Mouse (Mus musculus): ENCODE measurements around the gene Nrsn2.

Nrsn2 gene

DNA sequence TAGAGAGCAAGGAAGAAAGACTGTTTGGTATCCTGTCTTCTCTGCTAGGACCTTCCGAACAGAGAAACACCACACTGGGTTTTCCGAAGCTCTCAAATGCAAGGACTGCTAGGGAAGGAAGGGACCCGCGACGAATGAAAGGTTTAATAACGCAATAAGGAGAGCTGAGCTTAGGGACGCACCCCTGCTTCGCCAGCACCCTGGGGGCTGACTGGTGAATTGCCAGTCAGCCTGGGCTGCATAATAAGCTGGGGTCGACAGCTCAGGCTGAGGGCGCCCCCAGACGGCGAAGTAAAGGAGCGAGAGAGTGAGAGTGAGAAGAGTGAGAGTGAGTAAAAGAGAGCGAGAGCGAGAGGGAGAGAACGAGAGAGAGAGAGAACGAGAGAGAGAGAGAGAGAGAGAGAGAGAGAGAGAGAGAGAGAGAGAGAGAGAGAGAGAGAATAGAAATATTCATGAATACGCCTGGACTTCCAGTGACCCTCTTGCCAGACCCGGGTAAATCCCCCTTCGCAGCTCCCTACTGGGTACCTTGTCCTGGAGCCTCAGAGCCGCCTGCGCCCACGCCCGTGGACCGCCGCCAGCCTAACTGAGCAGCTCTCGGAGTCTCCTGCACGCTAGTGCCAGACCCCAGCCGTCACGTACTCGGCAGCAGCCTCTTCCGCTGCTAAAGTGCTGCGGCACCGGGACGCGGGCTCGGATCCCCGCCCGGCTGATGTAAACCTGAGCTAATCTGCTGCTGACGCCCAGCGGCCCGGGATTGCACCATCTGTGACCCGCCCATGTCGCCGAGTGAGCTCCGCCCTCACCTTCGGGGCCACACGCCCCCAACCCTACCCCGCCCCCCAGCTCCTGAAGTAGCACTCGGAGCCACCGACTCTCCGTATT, 32.9 kb downstream of the Nrsn2 start, which contains the start of gene Trib3:
TSS of gene Trib3 (minus strand) at position 704 of the 885 bp plus-strand sequence.
- no peak for DNase-seq (ENCODE audit: low spot score)

DNA sequence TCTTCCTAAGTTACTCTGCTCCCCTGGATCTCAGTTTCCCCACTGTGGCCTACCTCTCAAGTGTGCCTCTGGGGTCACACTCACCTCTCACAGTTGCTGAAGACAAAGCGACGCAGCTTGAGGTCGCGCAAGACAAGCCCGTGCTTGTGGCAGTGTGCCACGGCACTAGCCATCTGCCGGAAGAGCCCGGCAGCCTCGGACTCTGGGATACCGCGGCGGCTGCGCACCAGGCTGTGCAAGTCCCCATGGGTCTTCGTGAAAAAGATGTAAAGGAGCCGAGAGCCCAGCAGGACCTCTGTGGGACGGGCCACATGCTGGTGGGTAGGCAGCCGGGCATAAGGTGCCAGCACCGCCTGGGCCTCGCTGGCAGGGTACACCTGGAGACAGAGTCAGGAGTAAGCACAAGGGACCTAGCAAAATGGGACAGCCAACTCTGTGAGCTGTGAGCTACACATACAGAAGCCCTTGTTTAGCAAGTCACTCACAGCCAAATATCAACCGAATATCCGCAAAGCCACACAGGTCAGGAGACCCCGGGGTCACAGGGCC, 36.7 kb downstream of the Nrsn2 start:
- DNase-seq (ENCODE audit: low spot score) = no peak

DNA sequence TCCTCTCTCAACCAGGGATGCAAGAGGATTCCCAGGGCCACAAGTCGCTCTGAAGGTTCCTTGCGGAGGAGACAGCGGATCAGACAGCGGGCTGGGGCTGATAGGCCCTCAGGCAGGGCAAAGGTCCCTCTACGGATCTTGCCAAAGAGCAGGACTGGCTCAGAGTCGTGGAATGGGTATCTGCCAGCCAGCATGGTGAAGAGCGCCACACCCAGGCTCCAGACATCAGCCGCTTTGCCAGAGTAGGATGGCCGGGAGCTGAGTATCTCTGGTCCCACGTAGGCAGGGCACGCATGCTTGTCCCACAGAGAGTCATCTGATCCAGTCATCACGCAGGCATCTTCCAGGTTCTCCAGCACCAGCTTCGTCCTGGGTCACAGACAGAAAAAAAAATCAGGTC, 38.1 kb downstream of the Nrsn2 start:
- no peak for DNase-seq (ENCODE audit: low spot score)

DNA sequence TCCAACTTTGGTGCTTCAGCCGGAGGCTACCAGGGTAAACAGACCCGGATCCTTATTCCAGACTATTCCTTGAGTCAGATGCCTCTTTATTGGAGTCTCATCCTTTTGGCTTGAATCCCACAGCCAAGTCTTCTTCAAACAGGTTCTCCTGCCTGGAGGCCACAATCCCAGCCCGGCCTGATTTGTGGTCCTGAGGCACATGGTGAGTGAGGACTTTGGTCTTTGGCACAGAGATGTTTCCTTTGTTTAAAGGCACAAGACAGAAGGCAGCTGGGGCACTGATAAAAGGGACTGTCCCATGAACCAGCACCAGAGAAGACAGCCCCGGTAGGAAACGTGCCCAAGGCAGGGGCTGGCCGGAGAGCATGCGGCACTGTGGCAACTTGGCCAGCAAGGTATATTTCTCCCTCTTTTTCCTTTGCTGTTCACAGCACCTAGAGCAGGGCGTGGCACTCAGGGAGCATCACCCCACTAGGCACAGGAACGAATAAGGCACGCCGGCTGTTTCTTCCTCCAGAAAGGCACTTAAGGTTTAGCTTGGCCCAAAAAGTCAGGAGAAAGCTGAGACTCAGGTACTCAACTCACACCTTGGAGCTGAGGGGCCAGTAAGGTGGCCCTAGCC, 38.7 kb downstream of the Nrsn2 start:
- no peak for DNase-seq (ENCODE audit: low spot score)

DNA sequence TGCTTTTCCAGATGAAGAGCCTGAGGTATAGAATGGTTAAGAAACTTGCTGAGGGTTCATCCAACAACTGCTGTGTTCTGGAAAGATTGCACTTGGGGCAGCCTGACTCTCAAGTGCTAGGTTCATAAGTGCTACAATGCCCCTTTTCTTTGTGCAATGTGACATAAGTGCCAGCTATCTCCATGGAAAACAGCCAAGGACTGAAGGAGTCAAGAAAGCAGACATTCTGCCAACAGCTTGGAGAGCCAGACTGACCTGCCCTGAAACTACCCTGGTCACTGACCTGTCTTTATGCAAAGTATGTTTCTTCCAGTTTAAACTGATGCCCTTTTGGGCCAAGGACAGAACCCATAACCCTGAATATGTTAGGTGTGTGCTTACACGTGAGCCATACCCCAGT, 39.6 kb downstream of the Nrsn2 start:
- DNase-seq (ENCODE audit: low spot score) = no peak

DNA sequence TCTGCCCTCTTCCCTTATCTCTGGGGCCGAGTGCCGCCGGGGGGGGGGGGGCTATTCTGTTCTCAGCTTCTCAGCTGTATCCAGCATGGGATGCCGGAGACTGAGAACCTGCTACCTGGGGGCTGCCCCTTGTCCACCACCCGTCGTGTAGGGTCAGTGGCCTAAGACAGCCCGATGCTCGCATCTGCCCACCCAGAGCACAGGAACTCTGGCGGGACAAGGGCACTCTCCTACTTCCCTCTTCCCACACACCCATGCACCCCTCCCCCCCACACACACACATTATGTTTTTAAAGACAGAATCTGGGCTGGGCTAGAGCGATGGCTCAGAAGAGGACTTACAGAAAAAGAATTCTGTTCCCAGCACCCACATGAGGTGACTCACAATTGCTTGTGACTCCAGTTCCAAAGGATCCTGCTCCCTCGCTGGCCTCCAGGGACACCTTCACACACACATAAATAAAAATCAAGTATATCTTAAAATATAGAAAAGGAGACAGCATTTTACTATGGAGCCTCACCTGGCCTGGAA, 41.1 kb downstream of the Nrsn2 start:
- no peak for DNase-seq (ENCODE audit: low spot score)

DNA sequence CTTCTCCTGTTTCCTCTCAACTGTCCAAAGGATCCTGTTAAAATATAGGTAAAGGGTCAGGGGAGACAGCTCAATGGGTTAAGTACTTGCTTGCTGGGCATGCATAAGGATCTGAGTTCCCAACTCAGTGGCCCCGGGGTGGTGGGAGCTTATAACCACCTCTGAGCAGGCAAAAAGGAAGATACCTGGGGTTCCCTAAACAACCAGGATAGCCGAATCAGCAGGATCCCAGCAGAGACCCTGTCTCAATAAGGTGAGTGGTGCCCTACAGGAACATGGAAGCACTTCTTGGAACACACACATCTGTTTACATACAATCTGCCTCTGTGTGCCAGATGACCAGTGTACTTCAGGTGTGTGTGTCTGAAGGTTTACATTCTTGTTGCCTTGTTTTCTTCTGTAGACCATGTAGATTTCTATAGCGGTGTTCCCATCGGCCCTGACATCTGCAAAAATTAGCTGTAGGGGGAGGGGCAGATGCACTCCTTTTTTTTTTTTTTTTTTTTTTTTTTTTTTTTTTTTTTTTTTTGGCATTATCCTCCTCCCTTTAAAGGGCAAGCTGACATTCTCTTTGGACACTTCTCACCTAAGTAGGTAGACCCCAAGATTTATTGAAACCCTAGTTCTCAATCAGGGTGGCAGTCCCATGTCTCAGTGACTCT, 43.0 kb downstream of the Nrsn2 start:
- no peak for DNase-seq (ENCODE audit: low spot score)

DNA sequence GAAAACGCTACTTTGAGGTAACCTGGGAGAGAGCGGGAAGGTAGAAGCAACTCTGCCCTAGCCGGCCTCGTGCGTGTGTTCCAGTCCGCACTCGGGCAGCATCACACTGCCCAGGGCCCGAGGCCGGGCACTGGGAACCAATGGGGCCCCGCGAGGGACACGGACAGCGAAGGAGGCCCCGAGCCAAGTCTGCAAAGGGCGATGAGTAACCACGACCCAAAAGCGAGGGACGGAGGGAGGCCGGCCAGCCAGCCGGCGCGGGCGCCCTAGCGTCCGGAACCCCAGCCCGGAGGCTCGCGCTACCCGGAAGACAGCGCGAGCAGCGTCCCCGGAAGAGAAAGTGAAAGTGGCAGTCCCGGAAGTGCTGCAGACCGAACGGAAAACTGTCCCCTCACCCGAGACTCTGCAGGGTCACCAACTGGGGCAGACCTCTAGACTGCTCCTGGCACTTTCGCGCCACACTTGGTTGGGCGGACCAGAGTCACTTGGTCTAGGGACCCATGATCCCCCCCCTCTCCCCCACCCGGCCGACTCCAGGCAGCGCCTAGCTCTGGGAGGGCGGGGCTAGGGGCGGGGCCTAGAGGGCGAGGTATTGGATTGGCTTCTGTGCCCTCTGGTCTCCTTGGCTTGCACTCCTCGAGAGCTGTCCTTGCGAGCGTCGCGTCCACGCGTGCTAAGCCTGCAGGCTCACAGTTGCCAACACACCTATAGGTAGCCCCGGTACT, 44.2 kb downstream of the Nrsn2 start, which contains the start of gene Rbck1:
TSS of gene Rbck1 (minus strand) at position 553 of the 725 bp plus-strand sequence.
- DNase-seq (ENCODE audit: low spot score) = no peak

DNA sequence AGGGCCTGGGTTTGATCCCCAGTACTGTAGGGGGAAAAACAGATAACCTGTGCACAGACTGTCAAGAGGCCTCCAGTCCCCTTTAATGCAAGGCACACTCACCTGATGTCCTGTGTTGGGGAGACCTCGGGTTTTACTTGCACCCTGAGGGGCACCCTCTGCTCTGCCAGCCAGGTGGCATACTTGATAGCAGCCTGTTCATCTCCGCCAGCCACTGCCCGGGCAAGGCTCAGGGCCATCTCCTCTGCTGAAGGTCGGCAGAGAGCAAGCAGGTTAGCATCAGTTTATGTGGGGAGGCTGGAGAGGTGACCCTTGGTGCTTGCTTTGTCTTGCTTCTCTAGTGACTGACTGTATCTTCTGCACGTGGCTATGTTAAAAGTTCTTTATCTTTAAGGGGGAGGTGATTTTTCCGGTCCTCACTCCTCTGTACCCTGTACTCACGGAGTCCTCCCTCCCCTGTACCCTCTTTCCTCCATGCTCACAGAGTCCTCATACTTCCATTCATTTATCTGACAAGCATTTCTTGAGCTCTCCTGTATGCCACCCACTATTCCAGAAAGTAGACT, 45.5 kb downstream of the Nrsn2 start:
- no peak for DNase-seq (ENCODE audit: low spot score)

DNA sequence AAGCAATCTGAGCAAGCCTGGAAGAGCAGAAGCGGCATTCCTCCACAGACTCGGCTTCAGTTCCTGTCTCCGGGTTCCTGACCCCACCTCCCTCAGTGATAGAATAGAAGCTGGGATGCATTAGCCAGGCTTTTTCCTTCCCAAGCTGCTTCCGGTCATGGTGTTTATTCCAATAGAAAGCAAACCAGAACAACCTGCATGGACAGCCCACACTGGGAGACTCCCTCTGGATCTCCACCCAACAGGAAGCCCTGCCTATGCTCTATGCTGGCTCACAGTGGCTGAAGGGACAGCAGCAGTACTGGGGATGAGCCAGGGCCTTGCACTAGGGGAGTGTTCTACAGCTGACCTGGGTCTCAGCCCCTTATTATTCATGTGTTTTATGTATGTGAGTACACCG, 48.5 kb downstream of the Nrsn2 start:
- DNase-seq (ENCODE audit: low spot score) = no peak

DNA sequence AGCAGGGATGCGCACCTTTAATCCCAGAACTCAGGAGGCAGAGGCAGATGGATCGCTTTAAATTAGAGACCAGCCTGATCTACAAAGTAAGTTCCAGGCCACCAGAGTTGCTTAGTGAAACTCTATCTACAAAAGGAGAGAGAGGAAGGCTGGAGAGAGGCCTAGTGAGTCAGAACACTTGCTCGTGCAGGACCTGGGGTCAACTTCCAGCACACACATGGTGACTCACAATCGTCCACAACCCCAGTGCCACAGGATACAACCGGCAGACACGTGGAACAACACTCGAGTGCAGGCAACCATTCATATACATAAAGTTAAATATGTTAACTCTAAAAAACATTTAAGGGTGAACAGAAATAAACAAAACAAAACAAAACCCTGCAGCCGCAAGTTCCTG, 49.8 kb downstream of the Nrsn2 start:
- DNase-seq (ENCODE audit: low spot score) = no peak

DNA sequence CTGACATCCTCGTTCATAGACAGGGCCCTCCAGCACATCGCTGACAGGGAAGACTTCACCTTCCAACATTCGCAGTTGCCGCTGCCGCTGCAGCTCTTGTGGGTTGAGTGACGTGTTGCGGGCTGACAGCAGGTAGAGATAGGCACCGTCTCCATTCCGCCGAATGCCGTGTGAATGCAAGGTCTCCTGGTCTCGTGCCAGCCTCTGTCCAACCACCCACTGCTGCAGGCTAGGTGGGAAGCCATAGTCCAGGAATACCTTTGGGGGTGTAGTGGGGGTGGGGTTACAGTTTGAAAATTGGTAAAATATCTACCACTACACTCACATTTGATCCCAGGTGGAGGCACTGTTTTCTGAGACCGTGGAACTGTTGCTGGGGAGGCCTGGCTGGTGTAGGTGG, 50.3 kb downstream of the Nrsn2 start:
- no peak for DNase-seq (ENCODE audit: low spot score)

DNA sequence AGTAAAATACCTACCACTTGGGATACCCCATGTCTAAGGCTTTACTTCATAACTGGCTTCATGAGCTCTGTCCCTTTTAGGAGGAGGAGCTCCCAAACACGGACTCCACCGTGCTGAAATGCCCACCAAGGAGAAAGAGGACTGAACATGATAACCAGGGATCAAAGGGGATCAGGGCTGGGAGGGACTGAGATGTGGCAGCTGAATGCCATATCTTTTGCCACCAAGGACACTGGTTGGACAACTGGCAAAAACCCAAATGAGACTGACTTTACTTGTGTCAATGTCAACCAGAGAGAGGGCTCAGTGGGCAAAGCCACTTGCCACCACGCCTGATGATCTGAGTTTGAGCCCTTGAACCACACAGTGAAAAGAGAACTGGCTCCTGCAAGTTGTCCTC, 51.6 kb downstream of the Nrsn2 start:
- DNase-seq (ENCODE audit: low spot score) = no peak

DNA sequence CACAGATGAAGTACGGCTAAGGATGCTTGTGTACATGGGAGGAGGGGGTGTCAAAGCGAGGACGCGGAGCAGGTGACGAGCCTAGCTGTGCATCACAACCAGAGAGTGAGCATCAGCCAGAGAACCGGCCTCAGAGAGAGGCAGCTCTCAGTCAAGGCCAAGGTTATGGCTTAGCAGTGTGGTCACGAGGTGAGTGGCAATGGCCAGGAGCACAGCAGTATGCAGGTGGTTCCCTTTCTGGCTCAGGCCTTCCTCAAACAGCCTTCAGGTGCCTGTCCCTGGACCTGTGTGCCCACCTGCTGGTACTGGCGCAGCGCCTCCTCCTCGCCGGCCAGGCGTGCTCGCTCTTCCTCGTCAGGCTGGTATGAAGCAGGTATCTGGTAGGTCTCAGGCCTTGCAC, 52.5 kb downstream of the Nrsn2 start:
- no peak for DNase-seq (ENCODE audit: low spot score)

DNA sequence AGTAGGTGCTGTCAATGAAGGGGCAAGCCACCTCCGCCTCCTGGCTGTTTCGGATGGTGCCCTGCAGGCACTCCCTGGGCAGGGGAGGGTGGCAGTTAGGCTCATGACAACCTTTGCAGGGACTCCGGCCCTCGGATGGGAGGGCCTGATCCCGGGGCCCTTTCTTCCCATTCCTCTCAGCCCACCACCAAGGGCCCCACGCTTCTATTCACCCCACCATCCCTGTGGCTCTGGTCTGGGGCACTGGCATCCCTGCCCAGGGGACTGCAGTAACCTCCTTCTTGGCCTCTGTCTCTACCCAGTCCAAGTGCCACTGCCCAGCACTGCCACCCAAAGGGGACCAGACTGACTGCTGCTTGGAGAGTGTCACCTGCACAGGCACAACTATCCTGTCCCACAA, 54.2 kb downstream of the Nrsn2 start:
- DNase-seq (ENCODE audit: low spot score) = no peak

DNA sequence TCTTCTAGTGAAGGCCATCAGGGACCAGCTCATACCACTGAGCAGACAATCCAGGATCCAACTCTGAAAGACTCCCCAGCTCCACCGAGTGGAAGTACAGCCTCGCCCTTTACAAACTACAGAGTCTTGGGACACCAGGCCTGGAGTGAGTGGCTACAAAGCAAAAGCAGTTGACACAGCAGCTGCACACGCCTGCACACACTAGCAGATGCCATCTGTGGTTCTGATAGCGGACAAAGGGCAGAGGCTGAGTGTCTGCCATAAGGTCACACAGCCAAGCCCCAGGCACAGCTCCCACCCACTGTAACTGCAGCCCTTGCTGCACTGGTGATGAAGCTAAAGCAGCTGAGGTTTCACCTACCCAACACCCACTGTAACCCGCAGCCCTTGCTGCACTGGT, 54.9 kb downstream of the Nrsn2 start:
- no peak for DNase-seq (ENCODE audit: low spot score)

All from urinary bladder, postnatal 10 days (tissue).